Mouse (Mus musculus): ENCODE data around the gene Ceacam11.
"Not testable (repeated sequence)": the region's sequence is repeated elsewhere in the genome, so short reads cannot be mapped to it uniquely, and the experiment has no call there.

Ceacam11 gene

DNA sequence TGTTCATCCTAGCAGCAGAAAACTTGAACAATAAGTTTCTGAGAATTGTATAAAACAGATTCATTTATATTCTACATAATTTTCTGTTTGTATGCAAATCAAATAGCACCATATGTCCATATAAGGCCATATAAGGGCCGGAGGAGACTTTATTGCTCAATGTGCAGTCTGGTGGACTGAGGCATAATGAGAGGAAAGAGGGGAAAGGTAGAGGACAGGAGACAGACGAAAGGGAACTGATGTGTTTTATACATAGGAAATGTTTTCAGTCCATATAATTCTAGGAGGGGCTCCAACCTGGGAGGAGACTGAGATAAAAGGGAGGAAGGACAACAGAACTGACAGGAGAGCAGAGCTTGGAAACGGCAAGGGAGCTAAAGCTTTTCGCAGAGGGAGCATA is at the start of gene Ceacam11:
Gene Ceacam11 (plus strand): TSS at position 301 of the 400 bp plus-strand sequence.
- in situ Hi-C loops (cut with MboI; ENCODE audit: low sequenced_read_pairs), result no loop called here

DNA sequence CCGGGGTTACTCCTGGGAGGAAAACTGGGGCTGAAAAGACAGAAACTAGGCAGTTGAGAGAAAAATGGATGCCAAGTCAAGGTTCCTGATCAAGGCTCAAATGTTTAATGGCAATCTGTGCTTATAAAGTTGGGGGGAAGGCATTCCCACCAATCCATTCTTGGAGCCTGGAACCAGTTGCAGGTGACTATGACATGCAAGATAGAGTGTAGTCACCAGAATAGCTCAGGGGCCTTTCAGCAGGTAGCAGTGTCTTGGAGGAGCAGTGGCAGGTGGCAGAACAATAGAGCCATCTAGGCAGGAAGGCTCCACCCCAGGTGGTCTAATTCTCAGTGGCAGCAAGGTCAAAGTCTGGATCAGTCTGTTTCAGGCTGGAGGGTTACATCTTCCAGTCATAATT is 29.2 kb downstream of the Ceacam11 start:
- in situ Hi-C loops (cut with MboI; ENCODE audit: low sequenced_read_pairs), result not testable (repeated sequence)

DNA sequence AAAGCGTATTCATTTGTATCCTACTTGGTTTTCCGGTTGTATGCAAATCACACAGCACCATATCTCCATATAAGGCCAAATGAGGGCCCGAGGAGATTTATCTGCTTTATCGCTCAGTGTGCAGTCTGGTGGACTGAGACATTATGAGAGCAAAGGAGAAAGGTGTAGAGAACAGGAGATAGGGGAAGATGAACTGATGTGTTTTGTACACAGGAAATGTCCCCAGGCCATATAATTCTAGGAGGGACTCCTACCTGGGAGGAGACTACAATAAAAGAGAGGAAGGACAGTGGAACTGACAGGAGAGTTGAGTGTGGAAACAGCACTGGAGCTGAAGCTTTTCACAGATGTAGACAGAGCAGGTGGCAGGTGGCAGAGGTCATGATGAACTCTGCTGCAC is 37.7 kb downstream of the Ceacam11 start, which contains the start of gene Ceacam13:
Gene Ceacam13 (plus strand): TSS at position 301 of the 400 bp plus-strand sequence.
- in situ Hi-C loops (cut with MboI; ENCODE audit: low sequenced_read_pairs), result no loop called here
